Mouse (Mus musculus): Measurements from ENCODE around the gene Rnasel.

The Rnasel gene

GRCm38 (mm10) chr1:153734866-153735265 is 14.4 kb upstream of the Rnasel start:
- in situ Hi-C loops (cut with MboI, MseI): no loop called here

DNA sequence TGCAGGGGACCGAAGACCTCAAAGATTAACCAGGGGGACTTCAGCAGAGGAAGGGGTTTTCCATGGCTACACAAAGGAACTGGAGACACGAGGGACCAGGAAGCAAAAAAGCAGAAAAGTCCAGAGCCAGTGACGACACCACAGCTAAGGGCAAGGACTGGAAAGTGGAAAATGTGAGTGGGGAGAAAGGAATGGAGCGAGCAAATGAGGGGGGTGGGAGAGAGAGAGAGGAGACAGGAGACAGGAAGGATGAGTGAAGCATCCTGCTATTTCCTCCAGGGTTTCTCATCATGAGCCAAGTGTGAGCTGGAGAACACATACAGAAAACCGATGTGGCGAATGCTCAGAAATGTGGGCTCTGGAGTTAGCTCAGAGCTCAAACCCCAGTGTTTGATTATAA is 13.1 kb upstream of the Rnasel start:
- in situ Hi-C loops (cut with MboI, MseI): no loop called here

DNA sequence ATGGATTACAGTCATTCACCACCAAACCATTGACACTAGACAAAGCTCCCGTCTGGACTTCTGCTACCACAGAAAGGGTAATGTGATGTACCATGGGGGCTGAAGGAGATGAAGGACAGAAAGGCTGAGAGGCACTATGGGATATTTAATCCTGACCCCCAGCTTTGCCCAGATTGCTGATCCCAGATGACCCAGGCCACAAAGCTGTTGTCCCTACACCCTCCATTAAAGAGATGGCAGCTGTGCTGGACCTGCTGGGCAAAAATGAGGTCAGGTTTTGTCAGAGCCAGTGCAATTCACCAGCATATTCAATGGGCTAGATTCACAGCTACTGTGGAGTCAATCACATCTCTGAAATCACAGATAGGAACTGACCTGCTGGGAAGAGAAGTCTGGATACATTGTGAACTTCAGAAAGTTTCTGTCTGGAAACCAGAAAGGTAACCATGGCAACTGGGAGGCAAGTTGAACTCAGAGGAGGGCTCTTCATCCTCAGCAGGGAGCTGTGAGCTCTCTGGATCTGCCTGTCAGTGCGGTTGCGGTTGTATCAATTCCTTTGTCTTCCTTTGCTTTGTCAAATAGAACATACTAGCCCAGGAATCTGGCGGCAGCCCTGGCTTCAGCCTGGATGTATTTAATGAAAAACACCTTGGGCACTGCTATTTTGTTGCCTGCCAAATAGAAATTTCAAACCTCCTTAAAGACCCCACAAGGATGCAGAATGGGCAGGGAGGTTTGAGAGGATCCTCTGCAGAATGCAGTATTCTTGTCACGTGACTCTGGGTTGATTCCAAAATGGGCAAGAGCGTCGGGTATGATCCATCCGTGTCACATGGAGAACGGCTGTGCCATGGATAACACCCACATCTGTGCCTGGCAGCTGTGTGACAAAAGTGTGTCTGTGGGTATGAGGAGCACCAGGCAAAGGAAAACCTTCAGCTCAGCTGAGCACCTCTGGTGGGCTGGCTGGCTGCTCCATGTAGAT is 11.8 kb upstream of the Rnasel start:
- in situ Hi-C loops (cut with MboI, MseI): no loop called here

- in situ Hi-C loops (cut with MboI, MseI): no loop called here
Measured at GRCm38 (mm10) chr1:153739437-153740015, 9.7 kb upstream of the Rnasel start.

- in situ Hi-C loops (cut with MboI, MseI): no loop called here
Measured at GRCm38 (mm10) chr1:153740145-153740544, 9.1 kb upstream of the Rnasel start, which contains the start of gene Rgs16. Rgs16 (plus strand) TSS chr1:153740349.

DNA sequence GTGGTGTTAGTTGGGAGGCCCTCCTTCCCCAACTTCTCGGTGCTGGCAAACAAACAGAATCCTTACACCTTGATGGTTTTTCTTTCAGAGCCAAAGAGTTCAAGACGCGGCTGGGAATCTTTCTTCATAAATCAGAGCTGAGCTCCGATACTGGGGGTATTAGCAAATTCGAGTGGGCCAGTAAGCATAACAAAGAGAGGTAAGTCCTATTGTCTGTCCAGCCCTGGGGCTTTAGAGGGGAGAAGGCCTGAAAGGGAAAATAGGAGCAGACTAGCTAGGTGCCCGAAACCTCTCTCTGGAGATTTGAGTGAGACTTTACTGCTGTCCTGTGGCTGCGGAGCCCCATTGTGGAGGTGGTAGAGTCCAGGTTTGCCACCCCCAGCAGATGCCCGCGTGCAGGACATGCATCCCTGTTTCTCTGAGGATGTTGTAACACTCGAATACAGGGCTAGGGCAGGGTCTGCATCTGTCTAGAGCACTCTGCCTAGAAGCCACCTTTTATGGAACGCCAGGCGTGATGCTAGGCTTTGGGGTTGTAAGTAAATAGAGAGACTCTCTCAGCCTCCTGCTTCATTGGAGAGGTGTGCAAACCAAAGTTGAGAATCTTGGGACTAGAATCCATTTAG is 8.3 kb upstream of the Rnasel start:
- in situ Hi-C loops (cut with MboI, MseI): no loop called here

GRCm38 (mm10) chr1:153741551-153742316 is 7.5 kb upstream of the Rnasel start:
- in situ Hi-C loops (cut with MboI, MseI): no loop called here

DNA sequence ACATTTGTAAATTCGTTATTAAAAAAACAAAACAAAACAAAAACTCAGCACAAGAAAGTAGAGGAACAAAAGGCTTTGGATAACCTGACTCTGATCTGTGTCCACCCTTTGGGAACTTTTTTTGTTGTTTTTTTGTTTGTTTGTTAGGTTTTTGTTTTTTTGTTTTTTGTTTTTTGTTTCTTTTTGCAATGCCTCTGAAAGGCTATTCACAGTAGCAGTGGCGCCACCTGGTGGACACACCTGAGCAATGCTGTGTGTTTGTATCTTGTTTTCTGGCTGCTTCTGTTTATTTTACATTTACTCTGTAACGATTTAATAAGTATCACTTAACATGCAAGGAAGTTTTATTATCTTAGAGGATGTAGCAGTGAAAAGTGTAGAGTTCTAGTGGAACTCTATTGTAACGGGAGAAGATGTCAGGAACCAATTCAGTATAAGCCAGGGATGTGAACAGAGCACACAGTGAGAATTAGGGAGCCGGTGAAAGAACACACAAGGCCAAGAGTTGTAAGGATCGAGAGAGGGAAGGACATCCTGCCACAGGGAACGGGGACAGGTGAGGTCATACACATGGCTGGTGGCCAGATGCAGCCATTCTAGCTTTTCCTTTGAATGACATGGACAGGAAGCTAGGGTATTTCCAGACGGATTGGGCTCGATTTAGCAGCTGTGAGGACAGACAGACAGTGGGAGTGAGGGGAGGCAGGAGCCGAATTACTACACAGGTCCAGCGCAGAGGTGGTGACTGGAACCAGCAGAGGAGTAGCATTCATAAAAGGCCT is 6.7 kb upstream of the Rnasel start:
- in situ Hi-C loops (cut with MboI, MseI): no loop called here

DNA sequence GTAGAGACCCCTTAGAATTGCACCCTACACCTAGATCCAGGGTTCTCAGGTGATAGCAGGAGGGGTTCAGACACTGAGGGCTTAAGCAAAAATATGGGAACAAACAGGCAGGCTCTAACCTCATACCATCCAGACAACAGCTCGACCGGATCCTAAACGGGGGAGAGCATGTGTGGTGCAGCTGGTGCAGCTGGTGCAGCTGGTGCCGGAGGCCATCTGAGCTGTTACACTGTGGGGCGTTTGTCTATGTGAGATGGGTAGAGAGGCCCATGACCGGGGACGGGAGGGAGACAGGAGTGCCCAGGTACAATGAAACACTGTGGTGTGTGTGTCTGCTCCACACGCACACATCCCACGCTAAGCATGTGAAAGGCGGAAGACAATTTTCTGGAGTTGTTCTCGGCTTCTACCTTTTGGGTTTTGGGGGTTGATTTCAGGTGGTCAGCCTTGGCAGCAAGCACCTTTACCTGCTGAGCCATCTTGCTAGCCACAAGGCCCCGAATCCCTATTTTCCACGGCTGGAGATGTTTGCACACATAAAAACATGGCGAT is 3.0 kb upstream of the Rnasel start:
- in situ Hi-C loops (cut with MboI, MseI): loop anchor here (5.0 kb wide), 1 partner anchor 189 kb away; no protein-coding TSS in a partner anchor

- in situ Hi-C loops (cut with MboI, MseI): loop anchor here (5.0 kb wide), 1 partner anchor 189 kb away; no protein-coding TSS in a partner anchor
Measured at GRCm38 (mm10) chr1:153746728-153747127, 2.5 kb upstream of the Rnasel start.

DNA sequence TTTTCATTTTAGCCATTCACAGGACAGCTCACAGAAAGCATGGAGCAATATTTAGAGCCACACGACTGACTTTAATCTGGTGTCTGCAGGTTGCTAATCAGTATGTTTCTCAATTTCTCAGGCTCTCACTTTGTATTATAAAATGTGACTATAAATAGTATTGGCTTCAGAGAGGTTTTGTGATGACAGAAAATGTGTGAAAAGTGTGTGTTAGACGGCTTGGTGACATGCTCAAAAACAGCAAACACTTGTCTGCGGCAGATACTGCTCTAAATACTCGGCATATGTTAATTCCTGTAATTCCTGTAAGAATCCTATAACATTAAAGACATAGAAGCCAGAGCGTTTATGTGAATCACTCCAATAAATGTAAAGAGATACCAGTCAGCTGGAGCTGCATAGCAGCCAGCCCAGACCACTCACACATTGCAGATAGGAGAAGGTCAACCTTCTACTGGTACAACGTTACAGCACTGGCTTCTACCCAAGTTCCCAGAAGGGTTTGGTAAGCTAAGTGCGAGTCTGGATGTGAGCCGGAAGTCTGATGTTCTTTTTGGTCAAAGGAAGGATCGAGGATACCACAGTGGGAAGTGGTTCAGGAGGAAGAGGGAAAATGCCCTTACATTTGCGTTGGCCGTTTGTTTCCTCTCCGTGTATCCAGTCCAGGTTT is 1.2 kb upstream of the Rnasel start:
- in situ Hi-C loops (cut with MboI, MseI): loop anchor here (5.0 kb wide), 1 partner anchor 191 kb away; no protein-coding TSS in a partner anchor

DNA sequence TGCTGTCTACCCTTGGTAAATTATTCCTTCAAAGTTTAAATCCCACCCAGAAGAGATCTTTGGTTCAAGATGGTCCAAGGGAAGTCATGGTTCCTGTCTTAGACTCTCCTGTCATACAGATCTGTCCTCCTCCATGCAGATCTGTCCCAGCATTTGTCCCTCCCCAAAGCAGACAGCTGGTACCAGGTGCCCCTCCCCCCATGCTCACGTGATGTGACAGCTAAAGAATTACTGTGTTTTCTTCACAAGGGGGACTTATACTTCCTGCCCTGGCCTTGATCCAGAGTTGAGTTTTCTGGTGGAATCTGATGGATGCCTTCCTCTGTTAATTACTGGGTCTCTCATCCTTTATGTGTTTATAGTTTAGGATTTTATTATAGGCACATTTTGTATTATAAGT is 677 bp upstream of the Rnasel start:
- in situ Hi-C loops (cut with MboI, MseI): loop anchor here (5.0 kb wide), 1 partner anchor 191 kb away; no protein-coding TSS in a partner anchor

DNA sequence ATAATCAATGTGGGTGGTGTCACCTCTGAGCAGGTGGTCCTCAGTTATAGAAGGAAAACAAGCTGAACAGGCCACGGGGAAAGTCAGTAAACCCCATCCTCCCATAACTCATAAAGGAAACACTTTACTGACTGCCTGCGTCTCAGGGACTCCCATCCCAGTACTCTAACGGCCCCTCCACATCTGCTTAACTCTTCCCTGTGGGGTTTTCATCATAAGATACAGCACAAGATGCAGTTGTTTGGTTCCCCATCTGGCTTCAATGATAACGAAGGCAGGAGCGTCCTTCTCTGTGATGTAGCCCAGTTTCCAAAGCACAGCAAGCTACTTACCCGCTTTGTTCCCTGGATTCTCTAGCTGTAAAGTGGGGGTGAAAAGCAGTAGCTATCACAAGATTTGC is 828 bp downstream of the Rnasel start:
- in situ Hi-C loops (cut with MboI, MseI): loop anchor here (5.0 kb wide), 1 partner anchor 57 kb away; no protein-coding TSS in a partner anchor

DNA sequence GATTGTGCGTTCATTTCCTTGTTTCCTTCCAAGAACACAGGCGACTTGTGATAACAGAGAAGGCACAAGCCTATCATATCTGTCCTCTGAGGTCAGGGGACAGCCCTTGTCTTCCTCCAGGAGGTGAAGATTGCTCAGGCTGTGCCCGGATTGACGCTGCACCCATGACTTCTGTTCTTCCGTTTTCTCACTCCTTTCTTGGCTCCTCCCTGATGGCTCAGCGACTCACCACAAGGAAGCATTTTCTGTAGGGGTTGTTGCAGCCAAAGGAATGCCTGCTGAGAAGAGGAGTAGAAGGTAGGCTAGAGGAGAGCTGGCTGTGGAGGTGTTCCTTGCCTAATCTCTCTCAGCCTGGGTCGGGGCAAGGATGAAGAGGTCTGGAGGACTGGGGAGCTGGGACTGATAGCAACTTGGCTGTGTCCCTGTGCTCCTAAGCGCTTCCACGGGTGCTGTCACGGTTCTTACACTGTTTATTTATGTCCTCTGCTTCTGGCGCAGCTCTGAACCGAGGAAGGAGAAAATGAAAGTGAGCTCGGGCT is 2.6 kb downstream of the Rnasel start:
- in situ Hi-C loops (cut with MboI, MseI): loop anchor here (5.0 kb wide), 1 partner anchor 55 kb away; no protein-coding TSS in a partner anchor

- in situ Hi-C loops (cut with MboI, MseI): loop anchor here (5.0 kb wide), 1 partner anchor 55 kb away; no protein-coding TSS in a partner anchor
Measured at GRCm38 (mm10) chr1:153752521-153752920, 3.3 kb downstream of the Rnasel start.

DNA sequence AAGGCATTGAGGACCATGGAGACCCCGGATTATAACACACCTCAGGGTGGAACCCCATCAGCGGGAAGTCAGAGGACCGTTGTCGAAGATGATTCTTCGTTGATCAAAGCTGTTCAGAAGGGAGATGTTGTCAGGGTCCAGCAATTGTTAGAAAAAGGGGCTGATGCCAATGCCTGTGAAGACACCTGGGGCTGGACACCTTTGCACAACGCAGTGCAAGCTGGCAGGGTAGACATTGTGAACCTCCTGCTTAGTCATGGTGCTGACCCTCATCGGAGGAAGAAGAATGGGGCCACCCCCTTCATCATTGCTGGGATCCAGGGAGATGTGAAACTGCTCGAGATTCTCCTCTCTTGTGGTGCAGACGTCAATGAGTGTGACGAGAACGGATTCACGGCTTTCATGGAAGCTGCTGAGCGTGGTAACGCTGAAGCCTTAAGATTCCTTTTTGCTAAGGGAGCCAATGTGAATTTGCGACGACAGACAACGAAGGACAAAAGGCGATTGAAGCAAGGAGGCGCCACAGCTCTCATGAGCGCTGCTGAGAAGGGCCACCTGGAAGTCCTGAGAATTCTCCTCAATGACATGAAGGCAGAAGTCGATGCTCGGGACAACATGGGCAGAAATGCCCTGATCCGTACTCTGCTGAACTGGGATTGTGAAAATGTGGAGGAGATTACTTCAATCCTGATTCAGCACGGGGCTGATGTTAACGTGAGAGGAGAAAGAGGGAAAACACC is 4.7 kb downstream of the Rnasel start:
- in situ Hi-C loops (cut with MboI, MseI): loop anchor here (5.0 kb wide), 1 partner anchor 53 kb away; no protein-coding TSS in a partner anchor

DNA sequence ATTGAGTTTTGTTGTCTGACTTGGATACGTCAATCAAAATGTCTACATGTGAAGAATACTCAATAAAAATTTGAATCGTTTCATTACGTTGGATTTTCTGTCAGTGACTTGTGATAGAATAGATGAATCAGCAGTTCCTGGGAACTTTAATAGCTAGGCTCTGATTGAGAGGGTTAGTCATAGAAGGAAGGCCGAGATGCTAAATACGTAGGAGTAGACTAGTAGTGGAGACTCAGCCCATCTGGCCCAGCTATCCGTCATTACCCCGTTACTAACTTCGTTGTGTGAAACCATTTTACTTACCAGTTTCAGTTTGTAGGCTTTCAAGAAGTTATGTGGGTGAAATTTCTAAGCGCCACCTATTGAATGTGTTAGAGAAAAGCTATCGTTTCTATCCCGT is 14.9 kb downstream of the Rnasel start:
- in situ Hi-C loops (cut with MboI, MseI): no loop called here

DNA sequence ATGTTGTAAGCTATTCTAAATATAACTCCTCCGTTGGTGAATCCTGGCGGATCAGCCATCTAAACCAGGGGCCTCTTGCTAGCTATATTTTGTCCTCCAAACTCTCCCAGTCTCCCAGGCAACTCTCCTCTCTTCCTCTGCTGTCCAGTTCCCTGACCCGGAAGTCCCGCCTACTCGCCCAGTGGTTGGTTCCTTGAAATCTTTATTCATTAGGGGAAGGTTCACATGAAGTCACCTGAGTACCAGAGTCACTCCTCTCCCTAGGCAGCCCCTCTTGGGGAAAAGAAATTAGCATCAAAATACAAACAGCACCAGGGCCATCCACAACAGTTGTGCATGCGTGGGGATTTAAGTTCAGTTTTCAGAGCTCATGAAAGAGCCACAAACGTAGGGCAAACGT is 17.1 kb downstream of the Rnasel start:
- in situ Hi-C loops (cut with MboI, MseI): no loop called here
